Mouse (Mus musculus) ES-Bruce4 (cell line): Measurements from ENCODE around the gene Omp. TPM values are rescaled to one million over a fixed set of nuclear protein-coding genes. Genes with fewer than 3 reads are reported as not detected.
A peak's percentile ranks its signal among the peaks of the same experiment; 100 is the strongest.

Experiments used
- H3K27ac ChIP-seq: 2 replicates; pipeline ENCODE4 v1.5.1; 2012; ENCODE audit warnings: low read length, inconsistent platforms; ENCODE audit not compliant: insufficient read depth
- H3K27me3 ChIP-seq: 2 replicates; pipeline ENCODE4 v1.6.1; 2012; ENCODE audit warnings: mild to moderate bottlenecking, low read length, inconsistent platforms; ENCODE audit not compliant: control insufficient read depth, poor library complexity, insufficient read depth, severe bottlenecking
- H3K36me3 ChIP-seq: 2 replicates; pipeline ENCODE4 v1.6.1; 2012; ENCODE audit warnings: inconsistent platforms, mild to moderate bottlenecking, low read length, moderate library complexity; ENCODE audit not compliant: control insufficient read depth, poor library complexity, insufficient read depth, severe bottlenecking
- H3K4me1 ChIP-seq: one replicate; pipeline ENCODE4 v1.8.1; 2011; ENCODE audit warnings: low read length; ENCODE audit not compliant: control insufficient read depth, insufficient read depth
- H3K4me3 ChIP-seq: 2 replicates; pipeline ENCODE4 v1.5.1; 2011; ENCODE audit warnings: low read depth, mild to moderate bottlenecking, low read length
- H3K9ac ChIP-seq: 2 replicates; pipeline ENCODE4 v1.6.1; 2012; ENCODE audit warnings: low read depth, mild to moderate bottlenecking, inconsistent platforms; ENCODE audit not compliant: poor library complexity, severe bottlenecking
- H3K9me3 ChIP-seq: replicated peaks from 2 replicates; pipeline ENCODE4 v1.6.1; 2012; ENCODE audit warnings: mild to moderate bottlenecking, low read length, inconsistent platforms; ENCODE audit not compliant: control insufficient read depth, poor library complexity, insufficient read depth, severe bottlenecking
- CTCF ChIP-seq: IDR thresholded peaks from one replicate; pipeline ENCODE4 v1.8.1; 2011; ENCODE audit warnings: low read depth, low read length
- EP300 ChIP-seq: IDR thresholded peaks from 2 replicates; pipeline ENCODE4 v1.6.1; 2011; ENCODE audit warnings: low read depth, low read length; ENCODE audit not compliant: insufficient read depth
- POLR2A ChIP-seq: IDR thresholded peaks from one replicate; pipeline ENCODE4 v1.8.1; 2011; ENCODE audit warnings: low read length; ENCODE audit not compliant: insufficient read depth
- polyA plus RNA-seq: library from polyadenylated mRNA; stranded (reverse); fragments of >200 nt; gene quantifications from 2 replicates; pipeline ENCODE4 v1.2.4, GENCODE M21; 2011; ENCODE audit warnings: low read depth; ENCODE audit not compliant: missing spikeins, insufficient read depth, insufficient read length

Omp gene
- polyA plus RNA-seq, 1 experiment, result 1.1 TPM

DNA sequence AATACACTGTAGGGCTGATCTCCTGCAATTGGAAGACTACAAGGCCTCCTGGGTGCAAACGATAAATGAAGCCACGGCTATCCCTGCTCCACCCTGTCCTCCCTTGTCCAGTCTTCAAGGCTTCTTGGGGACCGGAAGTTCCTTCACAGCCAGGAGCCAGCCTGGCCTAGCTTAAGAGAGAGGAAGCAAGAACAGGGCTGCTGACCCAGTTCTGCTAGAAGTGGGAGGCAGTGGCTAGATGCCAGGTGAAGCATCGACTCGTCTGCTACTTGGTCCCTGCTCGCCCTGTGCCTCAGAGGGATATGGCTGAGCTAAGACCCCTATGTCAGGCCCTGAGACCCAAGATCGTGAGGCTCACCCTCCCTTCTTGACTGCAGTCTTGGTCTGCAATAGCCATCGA is 23.6 kb downstream of the Omp start:
- TF ChIP-seq CTCF (no peak), EP300 (no peak), POLR2A (no peak)
- Histone ChIP-seq H3K9me3 (no peaks in the 10 kb centered on the region), H3K4me1 (no peaks in the 10 kb centered on the region), H3K27ac (no peak overlapping the region), H3K4me3 (no peak overlapping the region), H3K27me3 (no peaks in the 10 kb centered on the region), H3K36me3 (no peaks in the 10 kb centered on the region), H3K9ac (no peak overlapping the region)

DNA sequence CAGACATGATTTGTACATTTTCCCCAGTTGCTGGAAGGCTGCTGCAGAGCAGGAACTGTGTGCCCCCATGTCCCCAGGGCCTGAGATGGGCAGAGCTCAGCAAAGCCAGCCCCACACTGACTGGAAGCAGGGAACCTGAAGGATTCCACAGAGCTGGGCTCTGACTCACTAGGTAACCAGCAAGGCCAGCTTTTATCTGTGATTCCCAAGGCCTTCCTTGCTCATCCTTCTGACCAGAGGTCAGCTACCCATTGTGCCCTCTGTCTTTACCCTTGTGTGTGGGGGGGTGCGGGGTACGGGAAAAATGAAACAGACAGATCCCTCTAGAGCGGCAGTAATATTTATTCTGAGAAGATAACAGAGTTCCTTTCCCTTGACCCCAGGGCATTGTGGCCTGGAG is 24.1 kb downstream of the Omp start:
- H3K9me3 ChIP-seq, result no peaks in the 10 kb centered on the region
- H3K9ac ChIP-seq, result no peak overlapping the region
- no peak overlapping the region for H3K4me3 ChIP-seq
- H3K27ac ChIP-seq, result no peak overlapping the region
- no peak for TF ChIP-seq CTCF
- no peak for TF ChIP-seq POLR2A
- TF ChIP-seq EP300, result no peak
- H3K4me1 ChIP-seq, result no peaks in the 10 kb centered on the region
- H3K27me3 ChIP-seq, result no peaks in the 10 kb centered on the region
- no peaks in the 10 kb centered on the region for H3K36me3 ChIP-seq

DNA sequence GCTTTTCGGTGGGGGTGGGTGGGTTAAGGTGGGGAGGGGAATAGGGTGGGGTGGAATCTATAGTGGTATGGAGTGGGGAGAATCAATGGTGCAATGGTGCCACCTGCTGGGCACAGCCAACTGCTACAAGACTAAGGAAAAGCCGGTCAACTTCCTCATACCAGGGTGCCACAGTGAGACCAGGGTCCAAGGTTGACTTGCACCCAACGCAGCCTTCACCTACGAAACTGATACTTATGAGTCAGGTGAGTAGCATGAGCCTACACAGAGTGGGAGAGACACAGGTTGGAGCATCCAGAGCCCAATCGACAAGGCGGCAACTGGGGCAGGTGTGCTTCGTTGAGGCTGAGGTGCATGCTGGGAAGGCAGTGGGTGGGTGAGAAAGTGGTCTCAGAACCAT is 25.0 kb downstream of the Omp start:
- peak overlapping the region; percentile 52 for H3K4me3 ChIP-seq
- TF ChIP-seq EP300 (0 out of 2 replicates have a peak, but pooled peaks have one; percentile 23), POLR2A (no peak), CTCF (peak; percentile 84)
- H3K4me1 ChIP-seq, result no peaks in the 10 kb centered on the region
- no peaks in the 10 kb centered on the region for H3K36me3 ChIP-seq
- H3K27ac ChIP-seq, result no peak overlapping the region
- no peak overlapping the region for H3K9ac ChIP-seq
- H3K27me3 ChIP-seq, result no peaks in the 10 kb centered on the region
- H3K9me3 ChIP-seq, result no peaks in the 10 kb centered on the region

DNA sequence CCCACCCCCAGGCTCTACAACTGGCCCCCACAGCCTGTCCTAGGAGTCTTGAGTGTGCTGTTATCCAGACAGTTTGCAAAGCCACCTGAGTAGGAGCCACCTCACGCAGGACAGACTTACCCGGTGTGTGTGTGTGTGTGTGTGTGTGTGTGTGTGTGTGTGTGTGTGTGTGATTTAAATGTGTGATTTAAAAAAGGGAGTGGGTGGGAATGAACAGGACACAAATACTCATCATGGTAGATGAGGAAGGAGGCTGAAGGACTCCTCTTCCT is 25.4 kb downstream of the Omp start:
- no peaks in the 10 kb centered on the region for H3K27me3 ChIP-seq
- TF ChIP-seq CTCF (no peak), POLR2A (no peak), EP300 (no peak)
- H3K36me3 ChIP-seq, result no peaks in the 10 kb centered on the region
- no peaks in the 10 kb centered on the region for H3K4me1 ChIP-seq
- no peak overlapping the region for H3K9ac ChIP-seq
- H3K9me3 ChIP-seq, result no peaks in the 10 kb centered on the region
- no peak overlapping the region for H3K27ac ChIP-seq
- no peak overlapping the region for H3K4me3 ChIP-seq

DNA sequence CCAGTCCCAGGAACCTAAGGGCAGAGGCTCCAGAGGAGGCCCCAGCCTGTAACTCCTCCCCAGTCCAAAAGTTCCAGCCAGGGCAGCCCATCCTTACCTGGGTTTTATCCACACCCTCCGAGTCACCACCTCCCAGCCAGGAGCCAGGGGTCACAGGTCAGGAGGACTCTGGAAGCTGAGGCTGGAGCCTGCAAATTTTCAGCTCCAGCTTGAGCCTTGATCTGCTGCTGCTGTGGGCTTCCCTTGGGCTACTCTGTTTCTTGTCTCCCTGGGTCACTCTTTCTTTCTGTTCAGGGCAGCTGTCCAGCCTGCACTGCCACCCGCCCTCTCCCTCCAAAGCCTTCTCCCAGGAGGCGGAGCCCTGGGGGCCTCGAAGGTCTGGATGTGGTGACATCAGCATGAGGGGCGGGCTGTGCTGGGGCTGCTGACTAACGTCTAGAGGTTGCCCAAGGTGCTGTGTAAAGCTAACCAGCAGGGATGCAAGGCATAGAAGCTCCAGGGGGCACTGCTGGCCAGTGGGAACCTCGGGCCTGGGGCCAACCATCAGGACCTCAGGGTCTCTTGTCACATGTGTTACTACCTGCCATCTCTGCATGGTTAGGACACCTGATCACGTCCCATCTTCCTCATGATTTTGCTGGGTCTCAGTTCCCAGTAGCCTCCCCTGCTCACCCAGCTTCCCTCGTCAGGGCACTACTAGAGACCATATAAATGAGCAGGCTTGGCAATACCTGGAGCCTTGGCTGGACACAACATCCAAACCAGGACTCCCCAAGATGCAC is 25.9 kb downstream of the Omp start, which contains the start of gene Myo7a:
TSS of gene Myo7a (minus strand) at position 346 of the 782 bp plus-strand sequence.
- no peak for TF ChIP-seq CTCF
- Histone ChIP-seq H3K27me3 (no peaks in the 10 kb centered on the region), H3K4me3 (peak within 1 kb of the TSS; percentile 52), H3K36me3 (no peaks in the 10 kb centered on the region), H3K9me3 (no peaks in the 10 kb centered on the region), H3K4me1 (no peaks in the 10 kb centered on the region), H3K27ac (no peak within 1 kb of the TSS), H3K9ac (no peak within 1 kb of the TSS)

DNA sequence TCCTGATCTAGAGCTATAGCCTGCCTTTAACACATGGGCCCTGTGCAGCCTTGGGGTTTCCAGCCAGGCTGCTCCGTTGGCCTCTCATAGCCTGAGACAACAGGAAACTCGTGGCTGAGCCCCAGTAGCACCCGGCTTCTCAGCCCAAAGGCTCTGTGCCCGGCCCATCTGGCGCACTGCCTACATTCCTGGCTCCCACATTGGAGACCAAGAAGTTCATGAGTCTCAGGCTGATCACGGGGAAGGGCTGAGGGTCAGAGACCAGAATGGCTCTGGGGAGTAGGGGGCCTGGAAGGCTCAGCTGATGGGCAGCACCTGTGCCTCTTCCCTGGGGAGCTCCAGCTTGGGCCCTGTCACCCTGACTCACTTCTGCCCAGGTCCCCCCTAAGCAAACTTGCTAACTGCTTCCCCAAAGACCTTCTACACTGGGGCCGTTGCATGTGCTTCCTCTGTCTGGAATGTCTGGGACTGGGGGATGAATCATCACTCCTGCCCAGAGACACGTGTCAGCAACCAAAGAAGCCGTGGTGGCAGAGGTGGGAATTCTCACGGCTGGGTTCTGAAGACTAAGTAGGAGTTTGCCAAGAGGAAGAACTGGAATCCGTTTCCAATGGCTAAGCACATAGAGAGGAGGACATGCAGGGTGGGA is 28.2 kb downstream of the Omp start:
- Histone ChIP-seq H3K27me3 (no peaks in the 10 kb centered on the region), H3K4me3 (no peak overlapping the region), H3K36me3 (no peaks in the 10 kb centered on the region), H3K9me3 (no peaks in the 10 kb centered on the region), H3K27ac (no peak overlapping the region), H3K4me1 (no peaks in the 10 kb centered on the region), H3K9ac (no peak overlapping the region)
- no peak for TF ChIP-seq CTCF
- TF ChIP-seq EP300, result no peak
- no peak for TF ChIP-seq POLR2A
